Mouse (Mus musculus) cerebellum, adult 2 months (tissue): Measurements from ENCODE around the gene Ccdc102a. TPM values are rescaled to one million over a fixed set of nuclear protein-coding genes. Genes with fewer than 3 reads are reported as not detected.

Experiments used
- DNase-seq, 2 experiments: peaks; one replicate each; pipeline ENCODE4 v3.0.0; 2021
- H3K27ac ChIP-seq: fragments of 200-500 bp; 2 replicates; pipeline ENCODE4 v1.5.1; 2012; ENCODE audit warnings: low read length, control low read depth, inconsistent platforms; ENCODE audit not compliant: insufficient read depth
- H3K27me3 ChIP-seq: fragments of 200-500 bp; 2 replicates; pipeline ENCODE4 v1.6.1; 2012; ENCODE audit warnings: inconsistent platforms, mild to moderate bottlenecking, low read length, moderate library complexity; ENCODE audit not compliant: control insufficient read depth, insufficient read depth
- H3K4me1 ChIP-seq: fragments of 200-500 bp; 2 replicates; pipeline ENCODE4 v1.6.1; 2011; ENCODE audit warnings: low read length; ENCODE audit not compliant: control insufficient read depth, insufficient read depth
- H3K4me3 ChIP-seq: fragments of 200-500 bp; replicated peaks from 2 replicates; pipeline ENCODE3; 2011; ENCODE audit warnings: mild to moderate bottlenecking, low read depth, low read length, control low read depth; ENCODE audit not compliant: insufficient read depth
- CTCF ChIP-seq: fragments of 200-500 bp; IDR thresholded peaks from 2 replicates; pipeline ENCODE4 v1.5.1; 2011; ENCODE audit warnings: low read depth, mild to moderate bottlenecking, control low read depth, low read length, moderate library complexity, borderline replicate concordance; ENCODE audit not compliant: insufficient read depth
- POLR2A ChIP-seq: fragments of 200-500 bp; IDR thresholded peaks from 2 replicates; pipeline ENCODE4 v1.6.1; 2011; ENCODE audit warnings: low read length, control low read depth, borderline replicate concordance; ENCODE audit not compliant: insufficient read depth
- WGBS: fragments of 180-500 bp; shearing (Covaris S2); methylation state at CpG from one replicate; pipeline ENCODE4 v1.1.7; 2018; 5-methylcytosine and 5-hydroxymethylcytosine counted together
- polyA plus RNA-seq: library from polyadenylated mRNA; depleted of rRNA; stranded (reverse); fragments of >200 nt; gene quantifications from 2 replicates; pipeline ENCODE4 v1.2.3, GENCODE M21; 2012

Ccdc102a gene
- polyA plus RNA-seq, 1 experiment, result 3.0 TPM

- H3K27ac ChIP-seq, result no peak overlapping the region
- H3K4me3 ChIP-seq, result no peak overlapping the region
- H3K27me3 ChIP-seq, result no peaks in the 10 kb centered on the region
- TF ChIP-seq CTCF, result no peak
- no peak for TF ChIP-seq POLR2A
- no peaks in the 10 kb centered on the region for H3K4me1 ChIP-seq
- no peak for DNase-seq
These were observed 1.4 kb upstream of the Ccdc102a start for GRCm38 (mm10) chr8:94919256-94919655.

GRCm38 (mm10) chr8:94917352-94917751, 546 bp downstream of the Ccdc102a start:
- Histone ChIP-seq H3K27ac (no peak overlapping the region), H3K4me3 (peak overlapping the region; percentile 31), H3K4me1 (no peaks in the 10 kb centered on the region; the same call in 1 of the 2 replicates), H3K27me3 (no peaks in the 10 kb centered on the region; the same call in 1 of the 2 replicates)
- TF ChIP-seq CTCF (peak; percentile 18; the same call in 1 of the 2 replicates), POLR2A (no peak)
- peak; percentile 42 to 56 for DNase-seq
- WGBS, result under 1% methylated on average over 27 of the region's 27 CpGs

- Histone ChIP-seq H3K4me1 (no peaks in the 10 kb centered on the region; the same call in 1 of the 2 replicates), H3K27me3 (no peaks in the 10 kb centered on the region; the same call in 1 of the 2 replicates), H3K27ac (no peak overlapping the region), H3K4me3 (peak overlapping the region; percentile 31)
- no peak for TF ChIP-seq POLR2A
- no peak for TF ChIP-seq CTCF
- 18% methylated on average over 10 of the region's 10 CpGs for WGBS
- DNase-seq, result no peak
These were observed 956 bp downstream of the Ccdc102a start for GRCm38 (mm10) chr8:94916960-94917324.

GRCm38 (mm10) chr8:94916311-94916959, 1.5 kb downstream of the Ccdc102a start:
- H3K27me3 ChIP-seq, result no peaks in the 10 kb centered on the region; the same call in 1 of the 2 replicates
- 57% methylated on average over 9 of the region's 9 CpGs for WGBS
- no peak overlapping the region for H3K4me3 ChIP-seq
- H3K4me1 ChIP-seq, result no peaks in the 10 kb centered on the region; the same call in 1 of the 2 replicates
- no peak for DNase-seq
- H3K27ac ChIP-seq, result no peak overlapping the region
- no peak for TF ChIP-seq CTCF

GRCm38 (mm10) chr8:94914701-94915101, 3.2 kb downstream of the Ccdc102a start:
- no peak overlapping the region for H3K27ac ChIP-seq
- H3K4me3 ChIP-seq, result no peak overlapping the region
- 27% methylated on average over 3 of the region's 3 CpGs for WGBS
- DNase-seq, result no peak
- H3K4me1 ChIP-seq, result no peaks in the 10 kb centered on the region; the same call in 1 of the 2 replicates
- TF ChIP-seq POLR2A (no peak), CTCF (no peak)
- H3K27me3 ChIP-seq, result no peaks in the 10 kb centered on the region; the same call in 1 of the 2 replicates

- 52% methylated on average over 6 of the region's 6 CpGs for WGBS
- Histone ChIP-seq H3K27me3 (no peaks in the 10 kb centered on the region; the same call in 1 of the 2 replicates), H3K4me1 (no peaks in the 10 kb centered on the region; the same call in 1 of the 2 replicates), H3K4me3 (no peak overlapping the region), H3K27ac (no peak overlapping the region)
- DNase-seq, result no peak
- TF ChIP-seq POLR2A (no peak), CTCF (no peak)
These were observed 3.6 kb downstream of the Ccdc102a start for GRCm38 (mm10) chr8:94914256-94914655.

- H3K27me3 ChIP-seq, result no peaks in the 10 kb centered on the region; the same call in 1 of the 2 replicates
- WGBS, result 9% methylated on average over 77 of the region's 77 CpGs
- no peak overlapping the region for H3K27ac ChIP-seq
- no peak overlapping the region for H3K4me3 ChIP-seq
- TF ChIP-seq CTCF, result 0 out of 2 replicates have a peak, but pooled peaks have one; percentile 27
- TF ChIP-seq POLR2A, result no peak
- H3K4me1 ChIP-seq, result no peaks in the 10 kb centered on the region; the same call in 1 of the 2 replicates
- peak in 1 of 2 experiments; percentile 36 for DNase-seq
These were observed 4.7 kb downstream of the Ccdc102a start for GRCm38 (mm10) chr8:94913061-94913660.

- no peaks in the 10 kb centered on the region for H3K27me3 ChIP-seq
- TF ChIP-seq CTCF (peak; percentile 77), POLR2A (no peak)
- no peak overlapping the region for H3K4me3 ChIP-seq
- 3% methylated on average over 4 of the region's 4 CpGs for WGBS
- peak; percentile 57 to 75 for DNase-seq
- no peak overlapping the region for H3K27ac ChIP-seq
- no peaks in the 10 kb centered on the region; the same call in 1 of the 2 replicates for H3K4me1 ChIP-seq
These were observed 9.1 kb downstream of the Ccdc102a start for GRCm38 (mm10) chr8:94908847-94909246.
